Mouse (Mus musculus): ENCODE data around the gene Mars. TPM values are rescaled to one million over a fixed set of nuclear protein-coding genes. Genes with fewer than 3 reads are reported as not detected.
"Not testable (repeated sequence)": the region's sequence is repeated elsewhere in the genome, so short reads cannot be mapped to it uniquely, and the experiment has no call there.

The Mars gene
- polyA plus RNA-seq, 1 experiment from 2014 or later = 108 TPM

GRCm38 (mm10) chr10:127321621-127322020, 10.0 kb upstream of the Mars start, which contains the start of gene Arhgap9:
Gene Arhgap9 (plus strand): TSS chr10:127321964.
- no peak for ATAC-seq
- Histone ChIP-seq H3K9me3 (ENCODE audit: control insufficient read depth, low read length) (no peaks in the 10 kb centered on the region), H3K27me3 (replicated peaks; ENCODE audit: control insufficient read depth, insufficient read depth, low read length) (peaks cover 30% of the 10 kb centered on the region), H3K4me3 (ENCODE audit: low read length) (no peak within 1 kb of the TSS), H3K27ac (ENCODE audit: low read depth, low read length) (no peak within 1 kb of the TSS), H3K4me2 (ENCODE audit: low read length) (no peak within 1 kb of the TSS), H3K36me3 (ENCODE audit: control insufficient read depth, insufficient read depth, low read length) (no peaks in the 10 kb centered on the region), H3K4me1 (ENCODE audit: control insufficient read depth, insufficient read depth, low read depth, low read length) (peaks cover 8% of the 10 kb centered on the region), H3K9ac (ENCODE audit: low read depth, low read length) (no peak within 1 kb of the TSS)
- WGBS = 87% methylated on average over 3 of the region's 3 CpGs

DNA sequence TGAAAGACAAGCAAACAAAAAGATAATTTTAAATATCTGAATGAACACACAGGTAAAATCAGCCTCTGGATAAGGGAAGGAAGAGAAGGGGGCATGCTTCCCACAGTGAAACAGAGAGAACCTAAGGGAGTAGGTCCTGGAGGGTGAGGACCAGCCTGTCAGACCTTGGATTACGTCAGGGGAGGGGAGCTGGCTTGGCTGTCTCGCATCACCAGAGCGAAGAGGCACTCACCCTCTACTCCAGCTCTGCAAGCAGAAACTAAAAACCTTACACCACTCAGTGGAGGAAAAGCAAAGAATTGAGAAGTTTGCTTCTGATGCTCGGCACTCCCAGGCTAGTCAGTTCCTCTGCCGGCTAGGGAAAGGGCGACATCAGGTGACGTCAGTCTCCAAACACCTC, 8.4 kb upstream of the Mars start:
- Histone ChIP-seq H3K9me3 (ENCODE audit: control insufficient read depth, low read length) (no peaks in the 10 kb centered on the region), H3K4me2 (ENCODE audit: low read length) (no peak overlapping the region), H3K36me3 (ENCODE audit: control insufficient read depth, insufficient read depth, low read length) (no peaks in the 10 kb centered on the region), H3K27me3 (replicated peaks; ENCODE audit: control insufficient read depth, insufficient read depth, low read length) (peaks cover 16% of the 10 kb centered on the region), H3K4me1 (ENCODE audit: control insufficient read depth, insufficient read depth, low read depth, low read length) (no peaks in the 10 kb centered on the region), H3K4me3 (ENCODE audit: low read length) (no peak overlapping the region), H3K9ac (ENCODE audit: low read depth, low read length) (no peak overlapping the region), H3K27ac (ENCODE audit: low read depth, low read length) (no peak overlapping the region)
- no peak for ATAC-seq
- WGBS = 80% methylated on average over 7 of the region's 7 CpGs

DNA sequence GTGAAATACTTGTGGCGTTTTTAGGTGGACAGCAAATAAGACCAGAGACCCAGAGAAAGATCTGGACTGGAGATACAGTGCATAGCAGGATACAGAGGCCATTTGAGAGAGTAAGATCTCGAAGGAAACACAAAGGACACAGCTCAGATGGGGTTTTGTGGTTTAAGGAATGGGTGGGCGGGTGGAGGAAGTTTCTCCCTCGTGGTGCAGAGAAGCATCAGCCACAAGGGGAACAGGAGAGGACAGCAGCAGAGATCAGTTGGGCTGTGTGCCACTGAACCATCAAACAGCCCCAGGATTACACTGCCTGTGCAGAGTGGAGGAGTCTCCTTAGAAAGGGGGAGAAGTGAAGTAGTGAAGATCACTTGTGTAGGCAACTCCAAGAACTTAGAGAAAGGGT, 6.4 kb upstream of the Mars start:
- WGBS = 57% methylated on average over 4 of the region's 4 CpGs
- no peaks in the 10 kb centered on the region for H3K9me3 ChIP-seq (ENCODE audit: control insufficient read depth, low read length)
- peaks cover 5% of the 10 kb centered on the region; the same call in 1 of the 2 replicates for H3K27me3 ChIP-seq (replicated peaks; ENCODE audit: control insufficient read depth, insufficient read depth, low read length)
- H3K36me3 ChIP-seq (ENCODE audit: control insufficient read depth, insufficient read depth, low read length) = no peaks in the 10 kb centered on the region
- H3K4me2 ChIP-seq (ENCODE audit: low read length) = no peak overlapping the region
- ATAC-seq = no peak
- H3K4me3 ChIP-seq (ENCODE audit: low read length) = no peak overlapping the region
- H3K27ac ChIP-seq (ENCODE audit: low read depth, low read length) = no peak overlapping the region
- no peaks in the 10 kb centered on the region for H3K4me1 ChIP-seq (ENCODE audit: control insufficient read depth, insufficient read depth, low read depth, low read length)
- no peak overlapping the region for H3K9ac ChIP-seq (ENCODE audit: low read depth, low read length)

GRCm38 (mm10) chr10:127317277-127317676, 5.7 kb upstream of the Mars start:
- Histone ChIP-seq H3K4me1 (ENCODE audit: control insufficient read depth, insufficient read depth, low read depth, low read length) (peaks cover 4% of the 10 kb centered on the region; the same call in 1 of the 2 replicates), H3K9ac (ENCODE audit: low read depth, low read length) (no peak overlapping the region), H3K36me3 (ENCODE audit: control insufficient read depth, insufficient read depth, low read length) (no peaks in the 10 kb centered on the region), H3K9me3 (ENCODE audit: control insufficient read depth, low read length) (no peaks in the 10 kb centered on the region), H3K27ac (ENCODE audit: low read depth, low read length) (no peak overlapping the region), H3K4me3 (ENCODE audit: low read length) (no peak overlapping the region), H3K27me3 (replicated peaks; ENCODE audit: control insufficient read depth, insufficient read depth, low read length) (0 out of 2 replicates have a peak, but pooled peaks cover 2% of the 10 kb centered on the region), H3K4me2 (ENCODE audit: low read length) (no peak overlapping the region)
- no peak for ATAC-seq
- WGBS = 77% methylated on average over 2 of the region's 2 CpGs

DNA sequence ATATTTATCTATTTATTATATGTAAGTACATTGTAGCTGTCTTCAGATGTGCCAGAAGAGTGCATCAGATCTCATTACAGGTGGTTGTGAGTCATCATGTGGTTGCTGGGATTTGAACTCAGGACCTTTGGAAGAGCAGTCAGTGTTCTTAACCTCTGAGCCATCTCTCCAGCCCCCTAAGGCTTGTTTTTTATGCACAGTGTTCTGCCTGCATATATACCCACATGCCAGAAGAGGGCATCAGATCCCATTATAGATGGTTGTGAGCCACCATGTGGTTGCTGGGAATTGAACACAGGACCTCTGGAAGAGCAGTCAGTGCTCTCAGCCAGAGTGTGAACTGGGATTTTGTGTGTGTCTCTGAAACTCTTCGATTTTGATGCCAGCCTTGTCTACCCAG, 3.4 kb upstream of the Mars start:
- not testable (repeated sequence) for H3K4me2 ChIP-seq (ENCODE audit: low read length)
- 90% methylated on average over 1 of the region's 1 CpGs for WGBS

DNA sequence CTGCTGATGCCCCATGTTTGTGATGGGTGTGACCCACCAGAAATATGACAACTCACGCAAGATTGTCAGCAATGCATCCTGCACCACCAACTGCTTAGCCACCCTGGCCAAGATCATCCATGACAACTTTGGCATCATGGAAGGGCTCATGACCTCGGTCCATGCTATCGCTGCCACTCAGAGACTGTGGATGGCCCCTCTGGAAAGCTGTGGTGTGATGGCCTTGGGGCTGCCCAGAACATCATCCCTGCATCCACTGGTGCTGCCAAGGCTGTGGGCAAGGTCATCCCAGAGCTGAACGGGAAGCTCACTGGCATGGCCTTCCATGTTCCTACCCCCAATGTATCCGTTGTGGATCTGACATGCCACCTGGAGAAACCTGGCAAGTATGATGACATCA, 1.9 kb upstream of the Mars start:
- H3K27me3 ChIP-seq (replicated peaks; ENCODE audit: control insufficient read depth, insufficient read depth, low read length); H3K4me2 ChIP-seq (ENCODE audit: low read length); ATAC-seq; H3K4me3 ChIP-seq (ENCODE audit: low read length); H3K9me3 ChIP-seq (ENCODE audit: control insufficient read depth, low read length); H3K9ac ChIP-seq (ENCODE audit: low read depth, low read length); H3K36me3 ChIP-seq (ENCODE audit: control insufficient read depth, insufficient read depth, low read length); H3K27ac ChIP-seq (ENCODE audit: low read depth, low read length): not testable (repeated sequence)
- 90% methylated on average over 5 of the region's 5 CpGs for WGBS
- H3K4me1 ChIP-seq (ENCODE audit: control insufficient read depth, insufficient read depth, low read depth, low read length) = peaks cover 14% of the 10 kb centered on the region

More for the DNA sequence above, 3.4 kb upstream of the Mars start:
- H3K27me3 ChIP-seq (replicated peaks; ENCODE audit: control insufficient read depth, insufficient read depth, low read length); H3K9ac ChIP-seq (ENCODE audit: low read depth, low read length); H3K27ac ChIP-seq (ENCODE audit: low read depth, low read length); H3K9me3 ChIP-seq (ENCODE audit: control insufficient read depth, low read length); H3K4me3 ChIP-seq (ENCODE audit: low read length); ATAC-seq; H3K36me3 ChIP-seq (ENCODE audit: control insufficient read depth, insufficient read depth, low read length): not testable (repeated sequence)
- H3K4me1 ChIP-seq (ENCODE audit: control insufficient read depth, insufficient read depth, low read depth, low read length) = peaks cover 14% of the 10 kb centered on the region

DNA sequence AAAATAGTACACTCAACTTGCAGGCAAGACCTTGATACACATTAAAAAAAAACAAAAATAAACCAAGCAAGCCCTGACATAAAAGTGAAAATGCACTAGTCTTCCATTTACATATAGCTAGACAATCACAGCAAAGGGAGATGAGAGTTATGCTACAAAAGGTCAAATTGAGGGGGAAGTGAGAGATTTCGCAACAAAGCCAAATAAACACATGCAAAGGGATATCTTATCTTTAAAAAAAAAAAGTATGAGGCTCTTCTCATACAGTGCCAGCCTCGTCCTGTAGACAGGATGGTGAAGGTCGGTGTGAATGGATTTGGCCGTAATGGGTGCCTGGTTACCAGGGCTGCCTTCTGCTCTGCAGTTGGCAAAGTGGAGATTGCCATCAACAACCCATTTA, 1.3 kb upstream of the Mars start:
- ATAC-seq = no peak
- Histone ChIP-seq H3K27ac (ENCODE audit: low read depth, low read length) (no peak overlapping the region), H3K9ac (ENCODE audit: low read depth, low read length) (no peak overlapping the region), H3K4me3 (ENCODE audit: low read length) (no peak overlapping the region), H3K9me3 (ENCODE audit: control insufficient read depth, low read length) (no peaks in the 10 kb centered on the region), H3K27me3 (replicated peaks; ENCODE audit: control insufficient read depth, insufficient read depth, low read length) (no peaks in the 10 kb centered on the region), H3K4me1 (ENCODE audit: control insufficient read depth, insufficient read depth, low read depth, low read length) (peaks cover 14% of the 10 kb centered on the region), H3K36me3 (ENCODE audit: control insufficient read depth, insufficient read depth, low read length) (peaks cover 9% of the 10 kb centered on the region), H3K4me2 (ENCODE audit: low read length) (no peak overlapping the region)
- 81% methylated on average over 4 of the region's 4 CpGs for WGBS

- Histone ChIP-seq H3K27ac (ENCODE audit: low read depth, low read length) (peak overlapping the region; percentile 75), H3K4me2 (ENCODE audit: low read length) (peak overlapping the region; percentile 72), H3K4me1 (ENCODE audit: control insufficient read depth, insufficient read depth, low read depth, low read length) (peaks cover 14% of the 10 kb centered on the region), H3K36me3 (ENCODE audit: control insufficient read depth, insufficient read depth, low read length) (peaks cover 14% of the 10 kb centered on the region), H3K9ac (ENCODE audit: low read depth, low read length) (peak overlapping the region; percentile 66), H3K4me3 (ENCODE audit: low read length) (peak overlapping the region; percentile 58), H3K27me3 (replicated peaks; ENCODE audit: control insufficient read depth, insufficient read depth, low read length) (no peaks in the 10 kb centered on the region), H3K9me3 (ENCODE audit: control insufficient read depth, low read length) (no peaks in the 10 kb centered on the region)
- WGBS = 2% methylated on average over 4 of the region's 4 CpGs
- ATAC-seq = peak; percentile 10
Observed at GRCm38 (mm10) chr10:127312356-127312676, 730 bp upstream of the Mars start.

DNA sequence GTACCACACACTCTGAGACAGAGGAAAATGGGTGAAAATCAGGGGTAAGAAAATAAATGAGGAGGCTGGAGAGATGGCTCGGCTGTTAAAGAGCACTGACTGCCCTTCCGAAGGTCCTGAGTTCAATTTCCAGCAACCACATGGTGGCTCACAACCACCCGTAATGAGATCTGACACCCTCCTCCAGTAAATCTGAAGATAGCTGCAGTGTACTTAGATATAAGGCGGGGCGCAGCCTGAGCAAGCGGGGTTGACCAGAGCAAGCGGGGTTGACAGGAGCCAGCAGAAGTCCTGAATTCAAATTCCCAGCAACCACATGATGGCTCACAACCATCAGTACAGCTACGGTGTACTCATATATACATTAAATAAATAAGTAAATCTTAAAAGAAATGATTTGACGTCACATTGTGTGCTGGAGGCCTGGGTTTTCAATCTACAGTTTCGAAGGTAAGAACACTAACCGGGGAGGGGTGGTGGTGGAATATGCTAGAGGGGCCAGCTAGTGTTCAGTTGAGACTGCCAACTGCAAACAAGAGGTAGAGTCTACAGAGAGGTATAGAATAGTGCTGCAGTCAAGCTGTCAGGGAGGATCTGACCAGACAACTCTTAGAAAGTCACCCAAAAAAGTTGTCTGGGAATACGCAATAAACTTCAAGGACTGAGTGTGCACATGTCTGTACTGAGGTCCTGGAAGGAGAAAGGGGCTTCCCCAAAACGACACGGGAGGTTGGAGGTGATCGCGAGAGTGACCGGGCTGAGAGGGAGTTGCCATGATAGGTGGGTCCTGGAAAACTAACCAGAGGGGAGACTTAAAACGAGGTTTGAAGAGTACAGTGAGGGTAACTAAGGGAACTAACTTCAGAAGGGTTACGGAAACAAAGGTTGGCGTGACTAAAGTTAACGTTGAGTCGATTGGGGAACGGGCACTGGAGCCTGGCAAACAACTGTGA, 787 bp downstream of the Mars start:
- Histone ChIP-seq H3K9ac (ENCODE audit: low read depth, low read length) (peak overlapping the region; percentile 71), H3K4me1 (ENCODE audit: control insufficient read depth, insufficient read depth, low read depth, low read length) (peaks cover 14% of the 10 kb centered on the region), H3K27me3 (replicated peaks; ENCODE audit: control insufficient read depth, insufficient read depth, low read length) (no peaks in the 10 kb centered on the region), H3K4me3 (ENCODE audit: low read length) (peak overlapping the region; percentile 58), H3K36me3 (ENCODE audit: control insufficient read depth, insufficient read depth, low read length) (peaks cover 19% of the 10 kb centered on the region), H3K27ac (ENCODE audit: low read depth, low read length) (peak overlapping the region; percentile 57; the same call in 1 of the 2 replicates), H3K9me3 (ENCODE audit: control insufficient read depth, low read length) (no peaks in the 10 kb centered on the region), H3K4me2 (ENCODE audit: low read length) (peak overlapping the region; percentile 84)
- peak; percentile 22 for ATAC-seq
- WGBS = 38% methylated on average over 23 of the region's 23 CpGs
